Mouse (Mus musculus): ENCODE measurements around the gene Veph1. TPM values are rescaled to one million over a fixed set of nuclear protein-coding genes. Genes with fewer than 3 reads are reported as not detected.

The Veph1 gene
- polyA plus RNA-seq, 1 experiment from 2014 or later, result 17.7 TPM

DNA sequence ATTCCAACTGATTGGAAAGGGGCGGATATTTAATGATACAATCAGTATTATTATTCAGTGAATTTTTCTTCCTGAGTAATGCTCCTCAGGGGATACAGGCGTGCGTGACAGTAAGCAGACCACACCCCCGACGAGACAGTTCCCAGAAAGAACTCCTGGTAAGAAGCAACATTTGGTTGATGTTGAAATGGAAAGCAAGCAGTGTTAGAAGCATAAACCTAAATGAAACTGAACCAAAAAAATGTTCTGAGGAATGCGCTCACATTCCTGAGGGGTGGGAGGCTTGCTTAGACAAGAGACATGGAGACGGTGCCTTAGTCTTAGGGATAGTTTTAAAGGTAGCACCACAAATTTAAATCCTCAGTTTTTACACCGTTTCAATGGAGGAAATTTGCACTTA lies 80.9 kb downstream of the Veph1 start:
- H3K4me3 ChIP-seq (ENCODE audit: low read depth, low read length), result no peak overlapping the region
- WGBS, result 74% methylated on average over 8 of the region's 8 CpGs
- H3K27ac ChIP-seq (ENCODE audit: low read depth, low read length), result no peak overlapping the region
- H3K9ac ChIP-seq (ENCODE audit: low read length), result no peak overlapping the region
- no peaks in the 10 kb centered on the region for H3K9me3 ChIP-seq (ENCODE audit: control insufficient read depth, low read length)
- H3K4me2 ChIP-seq (ENCODE audit: low read depth, low read length, severe bottlenecking), result no peak overlapping the region
- H3K4me1 ChIP-seq (replicated peaks; ENCODE audit: control insufficient read depth, insufficient read depth, low read length), result peaks cover 3% of the 10 kb centered on the region; the same call in 1 of the 2 replicates
- H3K27me3 ChIP-seq (ENCODE audit: control insufficient read depth, insufficient read depth, low read length), result no peaks in the 10 kb centered on the region
- no peaks in the 10 kb centered on the region for H3K36me3 ChIP-seq (ENCODE audit: control insufficient read depth, insufficient read depth, low read length)
- DNase-seq (ENCODE audit: low spot score), result no peak
- no peak for ATAC-seq (replicated peaks; ENCODE audit: low FRiP score)

GRCm38 (mm10) chr3:66213524-66213923 lies 83.1 kb downstream of the Veph1 start:
- Histone ChIP-seq H3K9me3 (ENCODE audit: control insufficient read depth, low read length) (no peaks in the 10 kb centered on the region), H3K9ac (ENCODE audit: low read length) (no peak overlapping the region), H3K4me1 (replicated peaks; ENCODE audit: control insufficient read depth, insufficient read depth, low read length) (no peaks in the 10 kb centered on the region), H3K27ac (ENCODE audit: low read depth, low read length) (no peak overlapping the region), H3K27me3 (ENCODE audit: control insufficient read depth, insufficient read depth, low read length) (no peaks in the 10 kb centered on the region), H3K4me3 (ENCODE audit: low read depth, low read length) (no peak overlapping the region), H3K4me2 (ENCODE audit: low read depth, low read length, severe bottlenecking) (no peak overlapping the region), H3K36me3 (ENCODE audit: control insufficient read depth, insufficient read depth, low read length) (no peaks in the 10 kb centered on the region)
- WGBS, result 96% methylated on average over 1 of the region's 1 CpGs
- ATAC-seq (replicated peaks; ENCODE audit: low FRiP score) (no peak), DNase-seq (ENCODE audit: low spot score) (no peak)

GRCm38 (mm10) chr3:66208836-66209573 lies 87.6 kb downstream of the Veph1 start:
- WGBS, result 87% methylated on average over 4 of the region's 4 CpGs
- no peaks in the 10 kb centered on the region for H3K36me3 ChIP-seq (ENCODE audit: control insufficient read depth, insufficient read depth, low read length)
- H3K9me3 ChIP-seq (ENCODE audit: control insufficient read depth, low read length), result no peaks in the 10 kb centered on the region

GRCm38 (mm10) chr3:66193910-66194562 lies 102.6 kb downstream of the Veph1 start:
- no peak overlapping the region for H3K9ac ChIP-seq (ENCODE audit: low read length)
- H3K27me3 ChIP-seq (ENCODE audit: control insufficient read depth, insufficient read depth, low read length), result no peaks in the 10 kb centered on the region
- no peaks in the 10 kb centered on the region for H3K36me3 ChIP-seq (ENCODE audit: control insufficient read depth, insufficient read depth, low read length)
- 41% methylated on average over 3 of the region's 3 CpGs for WGBS
- no peaks in the 10 kb centered on the region for H3K4me1 ChIP-seq (replicated peaks; ENCODE audit: control insufficient read depth, insufficient read depth, low read length)
- ATAC-seq (replicated peaks; ENCODE audit: low FRiP score) (peak; percentile 96), DNase-seq (ENCODE audit: low spot score) (no peak)
- H3K4me3 ChIP-seq (ENCODE audit: low read depth, low read length), result no peak overlapping the region
- H3K27ac ChIP-seq (ENCODE audit: low read depth, low read length), result no peak overlapping the region
- H3K4me2 ChIP-seq (ENCODE audit: low read depth, low read length, severe bottlenecking), result no peak overlapping the region
- no peaks in the 10 kb centered on the region for H3K9me3 ChIP-seq (ENCODE audit: control insufficient read depth, low read length)

More at GRCm38 (mm10) chr3:66208836-66209573, 87.6 kb downstream of the Veph1 start:
- Histone ChIP-seq H3K9ac (ENCODE audit: low read length) (no peak overlapping the region), H3K4me2 (ENCODE audit: low read depth, low read length, severe bottlenecking) (no peak overlapping the region), H3K27me3 (ENCODE audit: control insufficient read depth, insufficient read depth, low read length) (no peaks in the 10 kb centered on the region), H3K27ac (ENCODE audit: low read depth, low read length) (no peak overlapping the region), H3K4me3 (ENCODE audit: low read depth, low read length) (no peak overlapping the region), H3K4me1 (replicated peaks; ENCODE audit: control insufficient read depth, insufficient read depth, low read length) (no peaks in the 10 kb centered on the region)
- DNase-seq (ENCODE audit: low spot score) (no peak), ATAC-seq (replicated peaks; ENCODE audit: low FRiP score) (no peak)

GRCm38 (mm10) chr3:66179647-66180046 lies 117.0 kb downstream of the Veph1 start:
- H3K4me3 ChIP-seq (ENCODE audit: low read depth, low read length), result no peak overlapping the region
- ATAC-seq (replicated peaks; ENCODE audit: low FRiP score), result no peak
- no peaks in the 10 kb centered on the region for H3K9me3 ChIP-seq (ENCODE audit: control insufficient read depth, low read length)
- DNase-seq (ENCODE audit: low spot score), result no peak
- no peaks in the 10 kb centered on the region for H3K27me3 ChIP-seq (ENCODE audit: control insufficient read depth, insufficient read depth, low read length)
- H3K4me1 ChIP-seq (replicated peaks; ENCODE audit: control insufficient read depth, insufficient read depth, low read length), result no peaks in the 10 kb centered on the region
- H3K36me3 ChIP-seq (ENCODE audit: control insufficient read depth, insufficient read depth, low read length), result no peaks in the 10 kb centered on the region
- no peak overlapping the region for H3K4me2 ChIP-seq (ENCODE audit: low read depth, low read length, severe bottlenecking)
- H3K9ac ChIP-seq (ENCODE audit: low read length), result no peak overlapping the region
- H3K27ac ChIP-seq (ENCODE audit: low read depth, low read length), result no peak overlapping the region
- 63% methylated on average over 2 of the region's 2 CpGs for WGBS

DNA sequence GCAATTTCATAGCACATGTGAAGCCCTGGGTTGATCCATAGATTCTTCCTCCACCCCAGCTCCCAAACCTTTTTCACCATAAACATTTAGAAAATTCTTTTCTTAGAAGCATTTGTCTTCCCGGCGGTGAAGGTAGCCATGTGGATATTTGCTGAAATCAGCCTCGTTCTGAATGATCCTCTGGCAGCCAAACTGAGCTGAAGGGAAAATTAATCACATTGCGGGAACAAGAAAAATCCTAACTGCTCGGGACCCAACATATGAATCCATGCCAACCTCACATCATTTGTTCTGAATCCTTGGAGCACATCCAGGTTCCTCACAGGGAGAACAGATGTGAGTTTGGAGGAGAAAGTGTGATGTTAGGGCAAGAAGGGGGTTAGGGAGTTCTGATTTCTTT lies 123.7 kb downstream of the Veph1 start:
- H3K27me3 ChIP-seq (ENCODE audit: control insufficient read depth, insufficient read depth, low read length), result no peaks in the 10 kb centered on the region
- 88% methylated on average over 5 of the region's 5 CpGs for WGBS
- no peak for DNase-seq (ENCODE audit: low spot score)
- no peaks in the 10 kb centered on the region for H3K9me3 ChIP-seq (ENCODE audit: control insufficient read depth, low read length)
- H3K4me2 ChIP-seq (ENCODE audit: low read depth, low read length, severe bottlenecking), result no peak overlapping the region
- H3K9ac ChIP-seq (ENCODE audit: low read length), result no peak overlapping the region
- ATAC-seq (replicated peaks; ENCODE audit: low FRiP score), result no peak
- H3K4me1 ChIP-seq (replicated peaks; ENCODE audit: control insufficient read depth, insufficient read depth, low read length), result no peaks in the 10 kb centered on the region; the same call in 1 of the 2 replicates
- no peaks in the 10 kb centered on the region for H3K36me3 ChIP-seq (ENCODE audit: control insufficient read depth, insufficient read depth, low read length)
- no peak overlapping the region for H3K27ac ChIP-seq (ENCODE audit: low read depth, low read length)
- H3K4me3 ChIP-seq (ENCODE audit: low read depth, low read length), result no peak overlapping the region

DNA sequence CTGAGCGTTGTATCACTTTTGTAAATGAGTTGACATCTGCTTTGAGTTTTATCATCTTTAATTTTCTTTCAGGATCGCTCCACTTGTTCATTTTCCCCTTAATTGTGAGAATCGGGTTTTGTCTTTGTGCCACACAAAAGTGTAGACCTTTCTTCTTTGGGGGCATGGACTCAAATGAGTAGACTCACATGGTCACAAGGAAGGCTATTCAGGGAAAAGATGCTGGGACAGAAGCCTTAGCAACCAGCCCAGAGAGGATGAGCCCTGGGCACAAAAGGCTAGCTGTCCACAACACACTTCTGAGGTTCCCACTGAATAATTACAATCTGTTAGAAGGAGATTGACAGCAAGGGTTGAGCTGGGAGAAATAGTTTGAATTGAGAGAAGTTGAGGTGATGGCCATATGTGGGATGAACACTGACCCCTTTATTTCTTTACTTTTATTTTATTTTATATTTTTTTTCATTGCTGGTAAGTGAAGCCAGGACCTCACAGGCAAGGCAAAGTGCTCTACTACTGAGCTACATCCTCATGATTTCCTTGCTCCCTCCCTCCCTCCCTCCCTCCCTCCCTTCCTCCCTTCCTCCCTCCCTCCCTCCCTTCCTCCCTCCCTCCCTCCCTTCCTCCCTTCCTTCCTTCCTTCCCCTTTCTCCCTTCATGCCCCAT lies 126.6 kb downstream of the Veph1 start:
- Histone ChIP-seq H3K4me2 (ENCODE audit: low read depth, low read length, severe bottlenecking) (no peak overlapping the region), H3K4me3 (ENCODE audit: low read depth, low read length) (no peak overlapping the region), H3K9ac (ENCODE audit: low read length) (no peak overlapping the region), H3K9me3 (ENCODE audit: control insufficient read depth, low read length) (no peaks in the 10 kb centered on the region), H3K4me1 (replicated peaks; ENCODE audit: control insufficient read depth, insufficient read depth, low read length) (no peaks in the 10 kb centered on the region; the same call in 1 of the 2 replicates), H3K27me3 (ENCODE audit: control insufficient read depth, insufficient read depth, low read length) (no peaks in the 10 kb centered on the region), H3K36me3 (ENCODE audit: control insufficient read depth, insufficient read depth, low read length) (no peaks in the 10 kb centered on the region), H3K27ac (ENCODE audit: low read depth, low read length) (no peak overlapping the region)
- ATAC-seq (replicated peaks; ENCODE audit: low FRiP score), result peak; percentile 76
- WGBS, result 45% methylated on average over 3 of the region's 3 CpGs
- no peak for DNase-seq (ENCODE audit: low spot score)

GRCm38 (mm10) chr3:66166606-66167290 lies 129.9 kb downstream of the Veph1 start:
- Histone ChIP-seq H3K4me3 (ENCODE audit: low read depth, low read length) (no peak overlapping the region), H3K9ac (ENCODE audit: low read length) (no peak overlapping the region), H3K9me3 (ENCODE audit: control insufficient read depth, low read length) (no peaks in the 10 kb centered on the region), H3K36me3 (ENCODE audit: control insufficient read depth, insufficient read depth, low read length) (no peaks in the 10 kb centered on the region), H3K4me1 (replicated peaks; ENCODE audit: control insufficient read depth, insufficient read depth, low read length) (no peaks in the 10 kb centered on the region; the same call in 1 of the 2 replicates), H3K27ac (ENCODE audit: low read depth, low read length) (no peak overlapping the region), H3K4me2 (ENCODE audit: low read depth, low read length, severe bottlenecking) (no peak overlapping the region), H3K27me3 (ENCODE audit: control insufficient read depth, insufficient read depth, low read length) (no peaks in the 10 kb centered on the region)
- ATAC-seq (replicated peaks; ENCODE audit: low FRiP score) (no peak), DNase-seq (ENCODE audit: low spot score) (no peak)
- WGBS, result 72% methylated on average over 6 of the region's 6 CpGs

Measured in forebrain, embryonic 11.5 days (tissue).